Mouse (Mus musculus) brain, embryonic 14.5 days (tissue): ENCODE data around the gene Paqr9.

Experiments
- CTCF ChIP-seq: fragments of 200-500 bp; IDR thresholded peaks from 2 replicates; pipeline ENCODE4 v1.5.1; 2012; ENCODE audit warnings: inconsistent platforms, mild to moderate bottlenecking, moderate library complexity, borderline replicate concordance; ENCODE audit not compliant: insufficient read depth, insufficient read length; ENCODE audit errors: extremely low read depth
- POLR2A ChIP-seq: fragments of 200-500 bp; IDR thresholded peaks from 2 replicates; pipeline ENCODE4 v1.6.1; 2012; ENCODE audit warnings: mild to moderate bottlenecking, inconsistent platforms, borderline replicate concordance; ENCODE audit not compliant: poor library complexity, insufficient read depth, insufficient read length, severe bottlenecking; ENCODE audit errors: extremely low read depth

DNA sequence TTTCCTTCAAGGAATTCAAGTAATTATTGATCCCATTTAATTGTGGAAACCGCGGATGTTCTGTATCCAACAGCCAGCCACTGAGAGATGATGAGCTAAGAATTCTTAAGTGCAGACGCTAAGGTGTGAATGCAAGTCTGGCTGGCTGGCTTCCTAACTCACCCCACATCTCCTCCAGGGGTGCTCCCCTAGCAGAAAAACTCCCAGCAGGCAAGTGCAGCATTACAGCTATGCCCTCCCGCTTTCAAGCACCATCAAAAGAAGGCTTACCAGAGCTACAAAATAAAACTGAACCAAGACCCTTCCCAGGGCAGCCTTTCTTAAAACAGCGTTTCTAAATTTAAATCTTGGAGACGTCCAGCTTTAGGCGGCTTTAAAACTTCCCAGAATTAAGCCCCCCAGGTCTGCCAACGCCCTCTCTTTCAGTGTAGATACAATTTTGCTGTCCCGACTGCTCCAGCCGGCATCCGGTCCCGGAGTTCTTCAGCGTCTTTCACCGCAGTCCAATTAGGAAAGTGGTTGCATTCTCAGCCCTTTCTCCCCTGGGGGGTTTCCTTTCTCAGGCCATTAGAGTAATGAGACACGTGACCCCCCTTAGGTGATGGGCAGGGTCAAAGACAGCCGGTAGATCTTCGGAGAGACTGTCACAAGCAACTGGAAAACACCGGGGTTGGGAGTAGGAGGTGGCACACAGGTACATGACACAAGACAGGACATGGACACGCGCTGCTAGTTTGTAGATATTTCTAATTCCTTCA is 22.5 kb downstream of the Paqr9 start:
- TF ChIP-seq CTCF (no peak), POLR2A (no peak)
